25 mouse cellular contexts compared by ENCODE assay signal in genomic region chr8:104232039-104232438, GRCm38 (mm10). TPM values are rescaled to one million over a fixed set of nuclear protein-coding genes. Genes with fewer than 3 reads are reported as not detected.
DNase-seq lines count a peak whose midpoint lies in the region; ATAC-seq and TF ChIP-seq lines count a peak whose summit lies in the region.
"Had no signal": no experiment of that assay in that cellular context is flagged by ENCODE, and none has a peak within 500 bp of the region (broad histone marks: within the 10 kb centered on the region; RNA-seq: fewer than 3 reads in every experiment).

No protein-coding gene starts in this region.

- H3K36me3 ChIP-seq in liver, embryonic 13.5 days: peaks cover 68% of the 10 kb centered on the region
- H3K36me3 ChIP-seq in liver, embryonic 11.5 days (ENCODE audit: control insufficient read depth, insufficient read depth, low read length): peaks cover 14% of the 10 kb centered on the region
- peaks cover 9 to 10% of the 10 kb centered on the region in 2 experiments for H3K36me3 ChIP-seq in MEL (ENCODE audit: control insufficient read depth in 1 of 2, insufficient read depth in 2 of 2, low read length in 2 of 2)
- peaks cover 6% of the 10 kb centered on the region; the same call in 1 of the 2 replicates for H3K36me3 ChIP-seq in liver, embryonic 14.5 days (replicated peaks; ENCODE audit: control insufficient read depth, insufficient read depth, low read depth)

- no peak for TF ChIP-seq POLR2A in MEL (IDR thresholded peaks at IDR 0.05; ENCODE audit: control insufficient read depth in 1 of 2, insufficient read depth in 1 of 2, low read depth in 1 of 2, low read length in 2 of 2, poor library complexity in 1 of 2)

- WGBS in liver, embryonic 13.5 days (ENCODE audit: insufficient replicate concordance): 43% methylated on average over 4 of the region's 4 CpGs
- 70% methylated on average over 4 of the region's 4 CpGs for WGBS in liver, embryonic 11.5 days
- 39% methylated on average over 4 of the region's 4 CpGs for WGBS in liver, embryonic 14.5 days (ENCODE audit: insufficient replicate concordance)

- no peak overlapping the region for H3K4me3 ChIP-seq in liver, embryonic 13.5 days (replicated peaks)
- no peak overlapping the region for H3K4me3 ChIP-seq in liver, embryonic 11.5 days (ENCODE audit: low read depth, low read length)
- no peak overlapping the region for H3K4me3 ChIP-seq in MEL (ENCODE audit: control insufficient read depth in 1 of 2, insufficient read depth in 1 of 2, low read depth in 2 of 2, low read length in 2 of 2)
- no peak overlapping the region for H3K4me3 ChIP-seq in liver, embryonic 14.5 days (ENCODE audit: insufficient read depth in 1 of 2, low read depth in 2 of 2, low read length in 2 of 2)
- H3K4me3 ChIP-seq: embryonic facial prominence, embryonic 12.5 days; embryonic facial prominence, embryonic 15.5 days; gastrocnemius, adult 2 months had no signal

- no peaks in the 10 kb centered on the region for H3K27me3 ChIP-seq in liver, embryonic 13.5 days
- H3K27me3 ChIP-seq in liver, embryonic 11.5 days (replicated peaks; ENCODE audit: control insufficient read depth, insufficient read depth, low read length): no peaks in the 10 kb centered on the region
- H3K27me3 ChIP-seq in MEL (ENCODE audit: control insufficient read depth in 1 of 2, insufficient read depth in 2 of 2, low read length in 2 of 2): no peaks in the 10 kb centered on the region
- H3K27me3 ChIP-seq in liver, embryonic 14.5 days (ENCODE audit: control insufficient read depth, insufficient read depth, low read length): no peaks in the 10 kb centered on the region
- H3K27me3 ChIP-seq: CH12.LX; embryonic facial prominence, embryonic 12.5 days; embryonic facial prominence, embryonic 15.5 days had no signal

- TF ChIP-seq RAD21 in MEL (IDR thresholded peaks at IDR 0.05; ENCODE audit: low read depth, low read length): no peak

- no peak for DNase-seq in liver, embryonic 13.5 days
- no peak for DNase-seq in liver, embryonic 11.5 days (ENCODE audit: low spot score)
- peak; percentile 61 for DNase-seq in MEL (ENCODE audit: low read depth, low spot score)
- no peak for DNase-seq in liver, embryonic 14.5 days (ENCODE audit: low read depth in 3 of 3, low spot score in 3 of 3)
- DNase-seq in left cerebral cortex, adult 11 months (ENCODE audit: low spot score): no peak
- no peak for DNase-seq in adrenal gland, postnatal 14 days
- DNase-seq: adrenal gland, adult 2 months; adrenal gland, postnatal 25 days; B cell, adult 2 months; cerebellum, adult 18-20 months; cerebellum, adult 9-10 months; cerebellum, postnatal 14 days; forebrain, postnatal 0 days; gastrocnemius, adult 2 months; gastrocnemius, postnatal 14 days; heart, adult 11 months; heart, postnatal 4 days had no signal

- H3K9ac ChIP-seq in liver, embryonic 13.5 days: no peak overlapping the region
- no peak overlapping the region for H3K9ac ChIP-seq in liver, embryonic 11.5 days (ENCODE audit: low read depth, low read length)
- no peak overlapping the region for H3K9ac ChIP-seq in MEL (ENCODE audit: control insufficient read depth, low read depth, low read length, poor library complexity, severe bottlenecking)
- H3K9ac ChIP-seq in liver, embryonic 14.5 days (replicated peaks): no peak overlapping the region
- H3K9ac ChIP-seq: embryonic facial prominence, embryonic 12.5 days; embryonic facial prominence, embryonic 15.5 days; forebrain, postnatal 0 days; hindbrain, embryonic 14.5 days had no signal

- peaks cover 11% of the 10 kb centered on the region for H3K4me1 ChIP-seq in liver, embryonic 13.5 days (replicated peaks)
- H3K4me1 ChIP-seq in liver, embryonic 11.5 days (replicated peaks; ENCODE audit: control insufficient read depth, insufficient read depth, low read length): peaks cover 5% of the 10 kb centered on the region; the same call in 1 of the 2 replicates
- peaks cover 10 to 15% of the 10 kb centered on the region in 2 experiments for H3K4me1 ChIP-seq in MEL (ENCODE audit: control insufficient read depth in 1 of 2, insufficient read depth in 2 of 2, low read length in 2 of 2)
- peaks cover 0 to 5% of the 10 kb centered on the region in 2 experiments; a peak in 2 of 4 replicates for H3K4me1 ChIP-seq in liver, embryonic 14.5 days (replicated peaks; ENCODE audit: control insufficient read depth in 2 of 2, insufficient read depth in 2 of 2, low read length in 1 of 2)
- H3K4me1 ChIP-seq: embryonic facial prominence, embryonic 12.5 days; embryonic facial prominence, embryonic 15.5 days had no signal

- no peak overlapping the region for H3K27ac ChIP-seq in liver, embryonic 13.5 days
- H3K27ac ChIP-seq in liver, embryonic 11.5 days (ENCODE audit: low read depth, low read length): no peak overlapping the region
- H3K27ac ChIP-seq in MEL (ENCODE audit: control insufficient read depth, low read depth, low read length): no peak overlapping the region; the same call in none of the 2 replicates
- no peak overlapping the region for H3K27ac ChIP-seq in liver, embryonic 14.5 days
- H3K27ac ChIP-seq: embryonic facial prominence, embryonic 12.5 days; embryonic facial prominence, embryonic 15.5 days; gastrocnemius, adult 2 months; hindbrain, embryonic 14.5 days; hindbrain, postnatal 0 days had no signal

- TF ChIP-seq CTCF in MEL (IDR thresholded peaks at IDR 0.05 in 2 of 3, conservative IDR thresholded peaks at IDR 0.05 in 1 of 3; ENCODE audit: control insufficient read depth in 1 of 3, insufficient read depth in 1 of 3, low read depth in 2 of 3, low read length in 3 of 3, poor library complexity in 1 of 3, severe bottlenecking in 1 of 3): no peak
- TF ChIP-seq CTCF in liver, embryonic 14.5 days (IDR thresholded peaks at IDR 0.05; ENCODE audit: low read depth): no peak

- TF ChIP-seq EP300 in MEL (IDR thresholded peaks at IDR 0.05; ENCODE audit: low read depth in 1 of 2, low read length in 2 of 2): 0 out of 4 replicates have a peak, but pooled peaks of 1 of the 2 experiments have one; percentile 21
- no peak for TF ChIP-seq EP300 in liver, embryonic 14.5 days (IDR thresholded peaks at IDR 0.05; ENCODE audit: low read depth)

- H3K4me2 ChIP-seq in liver, embryonic 13.5 days: no peak overlapping the region
- H3K4me2 ChIP-seq in liver, embryonic 11.5 days: no peak overlapping the region
- H3K4me2 ChIP-seq in liver, embryonic 14.5 days (ENCODE audit: low read depth): no peak overlapping the region
- H3K4me2 ChIP-seq: embryonic facial prominence, embryonic 12.5 days; embryonic facial prominence, embryonic 15.5 days; heart, embryonic 11.5 days; hindbrain, embryonic 14.5 days had no signal

- no peaks in the 10 kb centered on the region for H3K79me2 ChIP-seq in MEL (ENCODE audit: control insufficient read depth, insufficient read depth, low read length, poor library complexity)

- peak; percentile 35; the same call in 1 of the 2 replicates for ATAC-seq in liver, embryonic 13.5 days (ENCODE audit: low read depth)
- no peak for ATAC-seq in liver, embryonic 11.5 days (replicated peaks; ENCODE audit: low FRiP score)
- peak; percentile 22; the same call in 1 of the 2 replicates for ATAC-seq in liver, embryonic 14.5 days (ENCODE audit: insufficient read depth)
- ATAC-seq in megakaryocyte progenitor cell, adult 5-6 weeks (replicated peaks; ENCODE audit: poor library complexity): peak; percentile 10; the same call in 1 of the 2 replicates
- ATAC-seq: forebrain, embryonic 14.5 days; forebrain, postnatal 0 days; hindbrain, postnatal 0 days had no signal

- 0 out of 2 replicates have a peak, but pooled peaks cover 3% of the 10 kb centered on the region for H3K9me3 ChIP-seq in liver, embryonic 13.5 days (replicated peaks)
- H3K9me3 ChIP-seq in liver, embryonic 11.5 days (ENCODE audit: control insufficient read depth, low read length): no peaks in the 10 kb centered on the region
- no peaks in the 10 kb centered on the region for H3K9me3 ChIP-seq in MEL (replicated peaks; ENCODE audit: insufficient read depth, low read length)
- no peaks in the 10 kb centered on the region for H3K9me3 ChIP-seq in liver, embryonic 14.5 days (ENCODE audit: control insufficient read depth, low read length)
- H3K9me3 ChIP-seq: embryonic facial prominence, embryonic 15.5 days had no signal

TF ChIP-seq in MEL, 35 proteins besides CTCF, POLR2A, EP300 and RAD21:
- no peak for TF ChIP-seq TCF12 (IDR thresholded peaks at IDR 0.05; ENCODE audit: low read depth, low read length)
- TF ChIP-seq ZKSCAN1 (IDR thresholded peaks at IDR 0.05; ENCODE audit: low read depth, low read length): no peak
- TF ChIP-seq MAZ (IDR thresholded peaks at IDR 0.05; ENCODE audit: low read depth, low read length): no peak
- no peak for TF ChIP-seq UBTF (IDR thresholded peaks at IDR 0.05; ENCODE audit: borderline replicate concordance, insufficient read depth, low read depth, low read length)
- TF ChIP-seq GATA1 (IDR thresholded peaks at IDR 0.05; ENCODE audit: low read depth, low read length): 0 out of 2 replicates have a peak, but pooled peaks have one; percentile 31
- no peak for TF ChIP-seq KAT2A (conservative IDR thresholded peaks at IDR 0.05; ENCODE audit: low read depth, low read length)
- TF ChIP-seq NELFE (IDR thresholded peaks at IDR 0.05; ENCODE audit: low read depth, low read length): no peak
TF ChIP-seq in MEL: peak in this region for 1.

RNA-seq across cellular contexts. Expression of gene Tk2, which starts 16.3 kb away (rescaled TPM):
- 5.5 and 5.7 TPM in 2 replicates for polyA plus RNA-seq in liver, embryonic 13.5 days (2015; fragmentation: Nextera tagmentation; extraction: Ambion mirVana)
- 13.8 and 16.3 TPM in 2 replicates for polyA plus RNA-seq in liver, embryonic 11.5 days (2014; fragmentation: Nextera tagmentation; extraction: Ambion mirVana)
- 17.6 and 18.6 TPM in 2 replicates for total RNA-seq in MEL (2012; rRNA removed)
- 10 to 100 TPM in 1 of 2 experiments, not detected in 1; 26.8 TPM for polyA plus RNA-seq in MEL (2012; ENCODE audit: insufficient read depth in 1 of 2, insufficient read length in 2 of 2, low read depth in 1 of 2, low replicate concordance in 2 of 2, missing spikeins in 1 of 2)
- polyA plus RNA-seq in liver, embryonic 14.5 days (2012; rRNA removed): 3.1 and 3.9 TPM in 2 replicates
- polyA plus RNA-seq in liver, embryonic 14.5 days (2014; fragmentation: Nextera tagmentation; extraction: Ambion mirVana): 4.9 and 7.0 TPM in 2 replicates
- total RNA-seq in megakaryocyte progenitor cell, adult 5-6 weeks (2015): 16.5 and 16.9 TPM in 2 replicates
- total RNA-seq in megakaryocyte progenitor cell, adult 5-6 weeks (2017): 11.7 and 11.9 TPM in 2 replicates
- total RNA-seq in adrenal gland, postnatal 14 days (2021): 41.9 and 49.5 TPM in 2 replicates

RNA-seq across cellular contexts. Expression of gene Cklf, which starts 18.6 kb away (rescaled TPM):
- polyA plus RNA-seq in liver, embryonic 13.5 days (2015; fragmentation: Nextera tagmentation; extraction: Ambion mirVana): 19.0 and 20.9 TPM in 2 replicates
- 27.9 and 32.5 TPM in 2 replicates for polyA plus RNA-seq in liver, embryonic 11.5 days (2014; fragmentation: Nextera tagmentation; extraction: Ambion mirVana)
- total RNA-seq in MEL (2012; rRNA removed): 26.9 and 30.1 TPM in 2 replicates
- 10 to 100 TPM in 1 of 2 experiments, not detected in 1; 27.1 TPM for polyA plus RNA-seq in MEL (2012; ENCODE audit: insufficient read depth in 1 of 2, insufficient read length in 2 of 2, low read depth in 1 of 2, low replicate concordance in 2 of 2, missing spikeins in 1 of 2)
- 10.2 and 13.6 TPM in 2 replicates for polyA plus RNA-seq in liver, embryonic 14.5 days (2012; rRNA removed)
- polyA plus RNA-seq in liver, embryonic 14.5 days (2014; fragmentation: Nextera tagmentation; extraction: Ambion mirVana): 16.5 and 17.9 TPM in 2 replicates
- total RNA-seq in megakaryocyte progenitor cell, adult 5-6 weeks (2015): 54.0 and 54.9 TPM in 2 replicates
- 14.7 and 21.2 TPM in 2 replicates for total RNA-seq in megakaryocyte progenitor cell, adult 5-6 weeks (2017)
- 63.6 and 75.7 TPM in 2 replicates for total RNA-seq in adrenal gland, postnatal 14 days (2021)
